Mouse (Mus musculus) limb, embryonic 14.5 days (tissue): Measurements from ENCODE around the gene Ndufs8. TPM values are rescaled to one million over a fixed set of nuclear protein-coding genes. Genes with fewer than 3 reads are reported as not detected.
"Not testable (repeated sequence)": the region's sequence is repeated elsewhere in the genome, so short reads cannot be mapped to it uniquely, and the experiment has no call there.

ENCODE experiments used
- ATAC-seq: fragments of 200-750 bp; cut with Nextera tagmentation; 2 replicates; pipeline ENCODE4 v1.8.0; 2017; ENCODE audit warnings: low read depth, moderate number of reproducible peaks, moderate TSS enrichment; ENCODE audit not compliant: low FRiP score
- DNase-seq: peaks from one replicate; pipeline ENCODE4 v3.0.0-alpha.2; 2015; ENCODE audit warnings: low spot score
- H3K27ac ChIP-seq: fragments of 300-500 bp; sonication (generic); replicated peaks from 2 replicates; pipeline ENCODE4 v1.5.1; 2014; ENCODE audit warnings: low read depth, mild to moderate bottlenecking, low read length, moderate library complexity, mixed read lengths
- H3K27me3 ChIP-seq: fragments of 300-500 bp; sonication (generic); 2 replicates; pipeline ENCODE4 v1.6.1; 2014; ENCODE audit warnings: low read length, mixed read lengths; ENCODE audit not compliant: control insufficient read depth, insufficient read depth
- H3K36me3 ChIP-seq: fragments of 300-500 bp; sonication (generic); 2 replicates; pipeline ENCODE4 v1.6.1; 2014; ENCODE audit warnings: mild to moderate bottlenecking, low read length, moderate library complexity, mixed read lengths; ENCODE audit not compliant: control insufficient read depth, insufficient read depth
- H3K4me1 ChIP-seq: fragments of 300-500 bp; sonication (generic); 2 replicates; pipeline ENCODE4 v1.6.1; 2014; ENCODE audit warnings: antibody characterized with exemption, low read length, mixed read lengths; ENCODE audit not compliant: control insufficient read depth, insufficient read depth
- H3K4me2 ChIP-seq: fragments of 300-500 bp; sonication (generic); replicated peaks from 2 replicates; pipeline ENCODE4 v1.6.1; 2014; ENCODE audit warnings: low read depth, mild to moderate bottlenecking, low read length, moderate library complexity; ENCODE audit not compliant: severe bottlenecking
- H3K4me3 ChIP-seq: fragments of 300-500 bp; sonication (generic); replicated peaks from 2 replicates; pipeline ENCODE4 v1.5.1; 2014; ENCODE audit warnings: low read length
- H3K9ac ChIP-seq: fragments of 300-500 bp; sonication (generic); 2 replicates; pipeline ENCODE4 v1.6.1; 2014; ENCODE audit warnings: mild to moderate bottlenecking, low read depth, low read length, moderate library complexity; ENCODE audit not compliant: severe bottlenecking
- H3K9me3 ChIP-seq: fragments of 300-500 bp; sonication (generic); 2 replicates; pipeline ENCODE4 v1.6.1; 2016; ENCODE audit warnings: low read length; ENCODE audit not compliant: control insufficient read depth
- POLR2A ChIP-seq: fragments of 200-500 bp; IDR thresholded peaks from 2 replicates; pipeline ENCODE4 v1.8.0; 2012; ENCODE audit warnings: inconsistent platforms, mild to moderate bottlenecking, moderate library complexity, borderline replicate concordance; ENCODE audit not compliant: insufficient read depth, insufficient read length; ENCODE audit errors: extremely low read depth
- WGBS: fragments of 180-500 bp; shearing (Covaris S2); extraction: QIAGEN DNeasy Blood & Tissue Kit; methylation state at CpG from one replicate; pipeline ENCODE4 v1.1.7; 2014; 5-methylcytosine and 5-hydroxymethylcytosine counted together
- polyA plus RNA-seq, 2 experiments: library from polyadenylated mRNA; depleted of rRNA in 1 of 2; stranded (reverse) in 1 of 2; unstranded in 1 of 2; fragments of >200 nt; fragmentation: Nextera tagmentation in 1 of 2; extraction: Ambion mirVana in 1 of 2; gene quantifications; 2 replicates each; pipeline versions ENCODE4 v1.2.1 to v1.2.3; 2012 to 2014

Ndufs8 gene
- polyA plus RNA-seq (2012; rRNA removed): 186 and 202 TPM in 2 replicates
- polyA plus RNA-seq (2014; fragmentation: Nextera tagmentation; extraction: Ambion mirVana): 314 and 322 TPM in 2 replicates

- no peaks in the 10 kb centered on the region for H3K9me3 ChIP-seq
- H3K4me2 ChIP-seq: peak within 1 kb of the TSS; percentile 69
- H3K9ac ChIP-seq: peak within 1 kb of the TSS; percentile 49
- no peaks in the 10 kb centered on the region for H3K27me3 ChIP-seq
- H3K27ac ChIP-seq: 0 out of 2 replicates have a peak within 1 kb of the TSS, but pooled peaks have one; percentile 30
- 0 out of 2 replicates have a peak, but pooled peaks have one; percentile 14 for TF ChIP-seq POLR2A
- WGBS: 0% methylated on average over 43 of the region's 43 CpGs
- peak within 1 kb of the TSS; percentile 55 for H3K4me3 ChIP-seq
- peaks cover 16% of the 10 kb centered on the region for H3K4me1 ChIP-seq
- peak; percentile 97 for ATAC-seq
- DNase-seq: peak; percentile 99
- H3K36me3 ChIP-seq: peaks cover 24% of the 10 kb centered on the region
Measured at GRCm38 (mm10) chr19:3912337-3913204, at the start of gene Ndufs8. Gene Ndufs8, minus strand, starts transcription at chr19:3912774.

GRCm38 (mm10) chr19:3961805-3962204 is 49.2 kb upstream of the Ndufs8 start:
- not testable (repeated sequence) for H3K27me3 ChIP-seq, H3K4me3 ChIP-seq, H3K27ac ChIP-seq, H3K9ac ChIP-seq, H3K36me3 ChIP-seq, H3K9me3 ChIP-seq, DNase-seq, ATAC-seq, H3K4me2 ChIP-seq, H3K4me1 ChIP-seq
- WGBS: 83% methylated on average over 6 of the region's 6 CpGs

- Histone ChIP-seq H3K4me1 (no peaks in the 10 kb centered on the region), H3K27ac (no peak overlapping the region), H3K36me3 (no peaks in the 10 kb centered on the region), H3K9ac (no peak overlapping the region), H3K4me3 (no peak overlapping the region), H3K4me2 (no peak overlapping the region), H3K9me3 (no peaks in the 10 kb centered on the region), H3K27me3 (no peaks in the 10 kb centered on the region)
- DNase-seq (no peak), ATAC-seq (no peak)
- no peak for TF ChIP-seq POLR2A
- WGBS: 74% methylated on average over 5 of the region's 5 CpGs
Measured at GRCm38 (mm10) chr19:3960211-3960610, 47.6 kb upstream of the Ndufs8 start.

GRCm38 (mm10) chr19:3959030-3959429 is 46.5 kb upstream of the Ndufs8 start:
- H3K9ac ChIP-seq: no peak overlapping the region
- H3K9me3 ChIP-seq: no peaks in the 10 kb centered on the region
- TF ChIP-seq POLR2A: no peak
- DNase-seq (no peak), ATAC-seq (no peak)
- no peak overlapping the region for H3K4me3 ChIP-seq
- H3K4me1 ChIP-seq: no peaks in the 10 kb centered on the region
- H3K36me3 ChIP-seq: no peaks in the 10 kb centered on the region
- no peaks in the 10 kb centered on the region for H3K27me3 ChIP-seq
- no peak overlapping the region for H3K4me2 ChIP-seq
- no peak overlapping the region for H3K27ac ChIP-seq

- Histone ChIP-seq H3K27ac (no peak within 1 kb of the TSS), H3K4me1 (no peaks in the 10 kb centered on the region), H3K27me3 (no peaks in the 10 kb centered on the region), H3K9ac (no peak within 1 kb of the TSS), H3K9me3 (no peaks in the 10 kb centered on the region), H3K4me3 (no peak within 1 kb of the TSS), H3K36me3 (no peaks in the 10 kb centered on the region), H3K4me2 (no peak within 1 kb of the TSS)
- ATAC-seq (no peak), DNase-seq (no peak)
- TF ChIP-seq POLR2A: no peak
- WGBS: 74% methylated on average over 4 of the region's 4 CpGs
Measured at GRCm38 (mm10) chr19:3958470-3958869, 45.9 kb upstream of the Ndufs8 start, which contains the start of gene Aldh3b3. Gene Aldh3b3, plus strand, starts transcription at chr19:3958645.

- DNase-seq, H3K36me3 ChIP-seq, H3K27ac ChIP-seq, H3K4me2 ChIP-seq, H3K9me3 ChIP-seq, H3K4me3 ChIP-seq, ATAC-seq, H3K4me1 ChIP-seq, H3K9ac ChIP-seq, H3K27me3 ChIP-seq: not testable (repeated sequence)
- WGBS: 86% methylated on average over 5 of the region's 5 CpGs
Measured at GRCm38 (mm10) chr19:3957296-3958036, 44.9 kb upstream of the Ndufs8 start.
